Mouse (Mus musculus): ENCODE results near the gene Hecw1.

Gene Hecw1

GRCm38 (mm10) chr13:14522906-14523269, at the start of gene Hecw1:
Gene Hecw1 (minus strand): TSS chr13:14523228.
- no peak for DNase-seq

GRCm38 (mm10) chr13:14561336-14561735, 38.3 kb upstream of the Hecw1 start:
- no peak for DNase-seq

GRCm38 (mm10) chr13:14552628-14553027, 29.6 kb upstream of the Hecw1 start:
- DNase-seq, result no peak

DNA sequence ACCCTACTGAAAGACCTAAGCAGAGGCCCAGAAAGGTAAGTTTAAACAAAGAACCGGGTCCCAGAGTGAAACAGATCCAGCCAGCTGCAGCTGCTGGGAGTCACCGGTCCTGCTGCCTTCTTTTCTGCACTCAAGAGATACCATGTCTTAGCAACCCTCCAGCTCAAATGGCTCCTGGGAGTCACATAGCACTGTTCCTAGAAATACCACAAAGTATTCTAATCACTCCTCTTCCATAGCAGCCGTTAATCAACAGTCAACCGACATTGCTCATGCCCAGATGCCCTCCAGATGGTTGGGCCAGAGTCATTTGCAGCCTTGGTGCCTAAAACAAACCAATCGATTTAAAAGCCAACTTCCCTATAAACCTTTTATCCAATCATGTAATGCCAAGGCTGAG, 19.8 kb upstream of the Hecw1 start:
- DNase-seq, result no peak

DNA sequence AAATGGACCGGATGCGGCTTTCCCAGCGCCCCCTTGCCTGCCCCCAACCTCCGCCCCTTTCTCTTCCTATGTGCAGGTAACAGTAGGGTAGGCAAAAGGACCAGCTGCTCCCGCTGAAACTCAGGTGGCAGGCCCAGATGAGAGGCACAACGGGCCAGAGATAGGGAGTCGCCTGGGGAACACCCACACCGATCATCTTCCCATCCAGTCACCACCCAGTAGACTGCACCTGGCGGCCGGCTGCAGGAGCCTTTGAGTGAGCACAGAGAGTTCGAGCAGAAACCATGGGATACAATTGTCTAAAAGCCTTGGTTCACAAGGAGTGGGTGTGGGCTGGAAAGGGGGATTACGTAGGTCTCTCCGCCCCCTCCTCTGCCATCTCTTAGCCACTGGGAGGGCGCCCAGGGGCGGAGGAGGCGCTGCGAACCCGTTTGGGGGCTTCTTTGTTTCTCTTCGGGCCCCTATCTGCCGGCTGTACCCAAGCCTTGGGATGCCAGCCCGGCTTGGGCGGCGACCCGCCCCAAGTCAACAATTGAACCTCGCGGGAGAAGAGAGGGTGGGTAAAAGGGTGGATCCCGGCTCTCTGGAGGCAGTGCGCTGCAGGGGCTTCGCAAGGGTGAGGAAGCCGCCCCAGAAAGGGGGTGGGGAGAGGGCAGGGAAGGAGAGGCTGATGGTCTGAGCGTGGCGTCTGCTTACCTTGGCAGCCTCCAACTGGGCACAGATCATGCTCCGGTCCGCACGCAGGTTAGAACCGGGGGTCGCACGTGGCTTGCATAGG, 711 bp downstream of the Hecw1 start:
- no peak for DNase-seq

- DNase-seq, result no peak
Measured at GRCm38 (mm10) chr13:14521746-14522127, 1.3 kb downstream of the Hecw1 start.

- no peak for DNase-seq
Measured at GRCm38 (mm10) chr13:14519605-14520004, 3.4 kb downstream of the Hecw1 start.

DNA sequence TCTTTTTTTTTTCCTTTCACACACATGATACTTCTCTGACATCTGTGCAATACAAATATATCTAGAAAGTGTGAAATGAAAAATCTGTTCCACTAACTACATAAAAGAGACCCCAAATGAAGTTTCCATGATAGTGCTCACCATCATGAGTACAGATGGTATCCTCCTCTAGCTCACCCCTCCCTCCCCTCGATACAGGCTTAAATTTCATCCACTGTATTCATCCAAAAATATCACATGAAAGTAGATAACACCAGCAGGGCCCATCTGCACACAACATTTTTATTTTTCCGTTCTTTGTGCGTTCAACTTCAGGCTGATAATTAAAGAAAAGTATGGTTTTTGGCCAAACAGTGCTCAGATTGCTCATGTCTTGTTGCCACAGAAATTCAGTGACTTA, 5.5 kb downstream of the Hecw1 start:
- DNase-seq, result no peak

GRCm38 (mm10) chr13:14515106-14515505, 7.9 kb downstream of the Hecw1 start:
- no peak for DNase-seq

GRCm38 (mm10) chr13:14513934-14514333, 9.1 kb downstream of the Hecw1 start:
- DNase-seq, result no peak

DNA sequence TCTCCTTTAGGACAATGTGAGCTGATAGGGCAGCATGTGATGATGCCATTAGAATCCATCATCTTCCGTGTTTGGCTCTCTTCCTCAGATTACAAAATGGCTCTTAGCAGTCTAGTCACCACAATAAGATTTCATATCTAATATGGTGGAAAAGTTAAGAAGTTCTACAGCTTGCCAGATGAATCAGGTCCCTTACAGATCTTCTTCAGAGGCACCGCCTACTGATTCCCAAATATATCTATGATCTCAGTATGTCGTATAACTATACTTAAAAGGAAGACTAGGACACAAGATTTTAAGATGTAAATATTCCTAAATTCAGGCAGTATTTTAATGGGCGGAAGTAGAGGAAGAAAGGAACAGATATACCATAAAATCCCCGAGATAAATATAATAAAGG, 16.3 kb downstream of the Hecw1 start:
- DNase-seq, result no peak

GRCm38 (mm10) chr13:14500251-14500650, 22.8 kb downstream of the Hecw1 start:
- no peak for DNase-seq

- no peak for DNase-seq
Measured at GRCm38 (mm10) chr13:14498780-14499179, 24.2 kb downstream of the Hecw1 start.

DNA sequence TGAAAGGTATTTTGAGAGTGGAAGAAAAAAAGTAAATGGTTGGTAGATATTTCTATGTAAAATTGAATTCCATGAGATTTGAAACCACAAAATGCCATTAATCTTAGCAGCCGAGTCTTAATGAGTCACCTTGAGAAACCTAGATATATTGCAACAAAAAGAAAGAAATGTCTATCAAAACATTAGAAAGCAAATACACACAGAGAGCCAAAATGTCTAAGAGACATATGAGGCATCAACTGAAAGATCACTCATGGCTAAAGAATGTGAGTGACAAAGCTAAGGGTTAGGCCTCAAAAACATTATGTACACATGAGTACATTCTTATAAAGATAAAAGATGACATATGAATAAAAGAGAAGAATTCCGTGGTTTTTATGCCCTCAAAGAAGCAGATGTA, 26.1 kb downstream of the Hecw1 start:
- DNase-seq, result no peak

DNA sequence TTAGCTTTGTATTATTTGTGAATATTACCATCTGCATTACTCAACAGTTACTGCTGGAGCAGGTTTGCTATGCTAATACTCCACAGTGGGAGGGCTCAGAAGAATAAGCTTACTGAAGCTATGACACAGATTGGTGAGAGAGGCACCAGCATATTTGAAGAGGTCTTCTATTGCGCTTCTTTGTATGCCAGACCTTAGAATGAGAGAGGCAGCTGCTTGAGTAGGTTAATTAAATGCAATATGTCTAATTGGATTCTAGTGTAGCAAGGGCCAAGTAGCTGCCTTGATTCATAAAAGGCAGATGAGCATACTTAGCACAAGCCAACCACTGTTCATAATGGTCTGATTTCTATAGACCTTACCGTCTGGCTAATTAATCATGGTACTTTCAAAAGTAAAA, 35.2 kb downstream of the Hecw1 start:
- no peak for DNase-seq

DNA sequence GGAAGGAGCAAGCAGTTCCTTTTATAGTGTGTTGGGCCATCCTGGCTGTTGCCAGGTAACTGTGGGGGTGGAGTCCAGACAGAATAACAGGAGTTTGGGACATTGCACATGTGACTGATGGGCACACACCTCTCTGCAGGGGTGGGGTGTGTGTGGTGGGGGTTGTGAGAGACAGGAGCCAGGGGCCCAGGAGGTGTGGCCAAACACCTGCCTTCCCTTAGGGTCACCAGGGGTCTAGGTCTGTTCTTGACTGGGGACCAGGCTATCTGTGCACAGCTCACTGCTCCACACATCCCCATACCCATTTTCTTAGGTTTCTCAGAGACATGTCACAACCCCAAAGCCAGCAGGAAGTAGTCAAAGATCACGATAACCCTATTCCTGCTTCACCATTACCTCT, 51.9 kb downstream of the Hecw1 start:
- peak; percentile 3 for DNase-seq

- DNase-seq, result no peak
Measured at GRCm38 (mm10) chr13:14467517-14467916, 55.5 kb downstream of the Hecw1 start.

DNA sequence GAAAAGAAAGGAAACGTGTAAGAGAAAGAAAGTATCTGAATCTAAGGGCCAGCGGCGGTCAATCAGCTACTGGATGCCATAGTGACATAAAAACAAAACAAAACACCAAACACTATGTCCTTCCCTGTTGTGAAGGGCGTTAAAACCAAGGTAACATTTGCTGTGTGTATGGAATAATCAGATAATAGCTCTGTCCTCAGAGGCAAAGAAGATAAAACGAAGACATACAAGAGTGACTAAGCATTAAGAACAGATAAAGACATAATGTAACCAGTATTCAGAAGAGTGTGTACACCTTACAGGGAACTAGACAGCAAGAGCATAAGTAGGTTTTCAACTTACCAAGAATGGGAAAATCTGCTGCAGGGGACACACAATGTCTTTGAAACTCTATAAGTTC, 62.0 kb downstream of the Hecw1 start:
- no peak for DNase-seq

GRCm38 (mm10) chr13:14457043-14457442, 66.0 kb downstream of the Hecw1 start:
- DNase-seq, result no peak

DNA sequence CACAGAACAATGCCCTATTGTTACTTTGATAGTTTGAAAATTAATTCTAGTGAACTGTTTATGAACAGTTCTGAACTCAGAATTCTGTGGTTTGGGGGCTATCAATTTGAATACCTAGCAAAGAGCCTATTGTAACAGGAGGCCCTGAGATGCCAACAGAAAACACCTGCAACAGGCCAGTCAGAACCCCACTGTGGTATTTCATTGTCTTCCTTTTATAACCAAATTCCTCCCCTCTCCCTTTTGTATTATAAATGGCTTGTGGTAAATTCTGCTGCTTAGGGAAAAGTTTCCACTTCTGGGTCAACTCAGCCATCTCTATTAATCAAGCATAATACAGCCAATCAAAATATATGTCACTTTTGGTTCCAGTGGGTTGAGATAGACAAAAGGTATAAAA, 83.5 kb downstream of the Hecw1 start:
- no peak for DNase-seq

- peak; percentile 46 for DNase-seq
Measured at GRCm38 (mm10) chr13:14428845-14429553, 94.0 kb downstream of the Hecw1 start.

DNA sequence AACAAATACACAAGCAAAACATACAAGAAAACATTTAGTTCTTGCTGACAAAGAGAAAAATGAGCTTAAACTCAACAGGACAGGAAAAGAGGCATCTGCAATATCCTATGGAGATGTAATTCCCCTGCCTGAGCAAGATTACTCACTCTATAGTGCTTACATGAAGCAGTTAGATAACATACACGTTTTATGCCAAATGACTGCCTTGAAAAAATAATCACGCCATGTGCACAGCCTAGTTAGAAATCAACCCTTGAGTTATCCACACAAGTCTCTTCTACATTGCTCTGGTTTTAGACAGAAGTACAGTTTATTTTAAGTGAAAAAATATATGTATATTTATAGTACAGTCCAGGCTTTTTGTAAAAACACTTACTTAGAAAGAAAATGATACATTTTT, 98.2 kb downstream of the Hecw1 start:
- no peak for DNase-seq

GRCm38 (mm10) chr13:14413405-14413804, 109.6 kb downstream of the Hecw1 start:
- no peak for DNase-seq

GRCm38 (mm10) chr13:14374470-14374869, 148.6 kb downstream of the Hecw1 start:
- DNase-seq, result no peak

DNA sequence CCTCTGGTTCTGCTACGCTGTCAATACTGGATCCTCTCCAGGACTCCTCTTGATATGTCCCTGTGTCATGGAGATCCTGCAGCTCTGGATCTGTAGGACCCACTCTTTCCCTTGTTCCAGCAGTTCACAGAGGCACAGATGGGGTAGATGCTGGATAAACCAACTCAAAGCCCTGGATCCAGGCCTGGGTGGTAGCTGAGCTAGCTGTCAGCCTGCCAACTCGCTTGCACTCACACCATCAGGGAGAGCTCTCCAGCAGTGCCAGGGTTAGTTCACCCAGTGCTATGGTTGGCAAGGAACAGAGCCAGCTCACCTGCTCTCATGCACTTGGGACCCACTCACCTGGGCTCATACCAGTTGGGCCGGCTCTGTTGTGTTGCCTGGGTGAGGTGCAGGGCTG, 157.5 kb downstream of the Hecw1 start:
- no peak for DNase-seq

All from lung, postnatal 36 days (tissue).